Mouse (Mus musculus) liver, embryonic 13.5 days (tissue): Measurements from ENCODE around the gene Opn1mw. TPM values are rescaled to one million over a fixed set of nuclear protein-coding genes. Genes with fewer than 3 reads are reported as not detected.
"Not testable (repeated sequence)": the region's sequence is repeated elsewhere in the genome, so short reads cannot be mapped to it uniquely, and the experiment has no call there.

Experiments
- ATAC-seq: fragments of 200-750 bp; cut with Nextera tagmentation; 2 replicates; pipeline ENCODE4 v1.8.0; 2017; ENCODE audit warnings: low read depth, mild to moderate bottlenecking, moderate number of reproducible peaks, moderate library complexity
- DNase-seq: peaks from one replicate; pipeline ENCODE4 v3.0.0; 2022
- H3K27ac ChIP-seq: fragments of 300-500 bp; sonication (generic); 2 replicates; pipeline ENCODE4 v1.5.1; 2015; ENCODE audit warnings: moderate library complexity, mild to moderate bottlenecking, inconsistent platforms
- H3K27me3 ChIP-seq: fragments of 300-500 bp; sonication (generic); 2 replicates; pipeline ENCODE4 v1.6.1; 2015; ENCODE audit warnings: mild to moderate bottlenecking, inconsistent platforms
- H3K36me3 ChIP-seq: fragments of 300-500 bp; sonication (generic); 2 replicates; pipeline ENCODE4 v1.6.1; 2015; ENCODE audit warnings: mild to moderate bottlenecking, inconsistent platforms
- H3K4me1 ChIP-seq: fragments of 300-500 bp; sonication (generic); replicated peaks from 2 replicates; pipeline ENCODE4 v1.6.1; 2015; ENCODE audit warnings: inconsistent platforms
- H3K4me2 ChIP-seq: fragments of 300-500 bp; sonication (generic); 2 replicates; pipeline ENCODE4 v1.6.1; 2015; ENCODE audit warnings: inconsistent platforms, mild to moderate bottlenecking, moderate library complexity
- H3K4me3 ChIP-seq: fragments of 300-500 bp; sonication (generic); replicated peaks from 2 replicates; pipeline ENCODE4 v1.5.1; 2015; ENCODE audit warnings: mild to moderate bottlenecking, inconsistent platforms
- H3K9ac ChIP-seq: fragments of 300-500 bp; sonication (generic); 2 replicates; pipeline ENCODE4 v1.6.1; 2015; ENCODE audit warnings: mild to moderate bottlenecking, inconsistent platforms
- H3K9me3 ChIP-seq: fragments of 300-500 bp; sonication (generic); replicated peaks from 2 replicates; pipeline ENCODE4 v1.6.1; 2016; ENCODE audit warnings: inconsistent platforms
- WGBS: fragments of 180-500 bp; shearing (Covaris S2); methylation state at CpG from one replicate; pipeline ENCODE4 v1.1.7; 2015; ENCODE audit not compliant: insufficient replicate concordance; 5-methylcytosine and 5-hydroxymethylcytosine counted together
- polyA plus RNA-seq: library from polyadenylated mRNA; unstranded; fragments of >200 nt; fragmentation: Nextera tagmentation; extraction: Ambion mirVana; gene quantifications from 2 replicates; pipeline ENCODE4 v1.2.1, GENCODE M21; 2015

Gene Opn1mw
- polyA plus RNA-seq, 1 experiment from 2014 or later, result not detected

DNA sequence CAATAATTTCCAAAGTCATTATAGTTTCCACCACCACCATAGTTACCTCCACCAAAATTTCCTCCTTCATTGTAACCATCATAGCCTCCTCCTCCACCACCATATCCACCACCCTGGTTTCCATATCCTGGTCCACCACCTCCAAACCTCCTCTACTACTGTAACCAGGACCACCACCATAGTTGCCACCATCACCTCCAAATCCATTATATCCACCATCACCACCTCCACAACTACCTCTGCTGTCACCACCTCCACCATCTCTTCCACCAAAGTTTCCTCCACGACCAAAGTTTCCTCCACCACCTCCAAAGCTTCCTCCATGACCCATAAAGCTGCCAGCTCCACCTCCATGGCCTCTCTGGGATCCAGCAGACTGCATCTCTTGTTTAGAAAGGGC, 8.0 kb downstream of the Opn1mw start, which contains the start of gene Mecp2:
Gene Mecp2, minus strand, starts transcription at position 101 of the 400 bp plus-strand sequence.
- H3K36me3 ChIP-seq, result not testable (repeated sequence)

DNA sequence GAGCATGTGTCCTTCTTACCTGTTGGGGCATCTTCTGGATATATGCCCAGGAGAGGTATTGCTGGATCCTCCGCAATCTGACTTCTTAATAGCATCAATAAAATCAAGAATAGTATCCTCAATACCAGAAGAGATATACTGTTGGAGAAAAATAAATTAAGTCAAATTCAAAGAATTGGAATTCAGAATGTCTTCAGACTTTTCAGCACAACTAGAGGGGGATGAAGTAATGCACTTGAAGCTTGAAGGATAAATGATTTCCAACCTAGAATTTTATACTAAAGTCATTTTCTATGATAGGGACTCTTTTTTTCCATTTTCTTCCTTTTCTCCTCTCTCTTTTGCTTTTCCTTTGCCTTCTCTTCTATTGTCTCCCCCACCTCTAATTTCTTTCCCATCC, 40.5 kb downstream of the Opn1mw start, which contains the start of gene Tex28:
Gene Tex28, minus strand, starts transcription at position 101 of the 400 bp plus-strand sequence.
- ATAC-seq (no peak), DNase-seq (no peak)
- Histone ChIP-seq H3K27me3 (no peaks in the 10 kb centered on the region), H3K4me3 (no peak within 1 kb of the TSS), H3K4me1 (no peaks in the 10 kb centered on the region), H3K9ac (no peak within 1 kb of the TSS), H3K4me2 (no peak within 1 kb of the TSS), H3K36me3 (no peaks in the 10 kb centered on the region), H3K27ac (no peak within 1 kb of the TSS), H3K9me3 (no peaks in the 10 kb centered on the region)
- WGBS, result 67% methylated on average over 1 of the region's 1 CpGs

More for the DNA sequence above, 8.0 kb downstream of the Opn1mw start, which contains the start of gene Mecp2:
- WGBS, result 17% methylated on average over 1 of the region's 1 CpGs
- not testable (repeated sequence) for H3K4me2 ChIP-seq, H3K27ac ChIP-seq, H3K9ac ChIP-seq, H3K4me1 ChIP-seq, DNase-seq, H3K27me3 ChIP-seq, H3K4me3 ChIP-seq, ATAC-seq, H3K9me3 ChIP-seq

DNA sequence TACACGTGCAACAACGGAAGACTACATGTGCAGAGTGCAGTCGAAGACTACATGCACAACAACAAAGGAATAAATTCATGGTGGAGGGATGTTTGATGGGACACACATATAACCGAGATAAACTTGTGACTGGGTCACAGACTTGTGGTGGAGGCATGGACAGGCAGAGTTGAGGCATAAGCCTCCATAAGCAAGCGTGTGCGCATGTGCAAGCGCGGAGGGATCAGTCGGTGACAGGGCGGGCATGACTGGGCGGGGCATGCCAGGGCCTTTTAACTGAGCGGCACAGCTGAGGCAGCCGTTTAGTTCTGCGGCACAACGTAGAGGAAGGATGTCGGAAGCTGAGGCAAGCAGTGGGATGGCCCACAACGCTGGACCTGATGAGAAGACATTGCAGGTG, 49.7 kb downstream of the Opn1mw start, which contains the start of gene Tktl1:
Gene Tktl1, plus strand, starts transcription at position 301 of the 400 bp plus-strand sequence.
- no peak for DNase-seq
- H3K9ac ChIP-seq, result no peak within 1 kb of the TSS
- no peaks in the 10 kb centered on the region for H3K36me3 ChIP-seq
- H3K9me3 ChIP-seq, result no peaks in the 10 kb centered on the region
- ATAC-seq, result no peak
- 79% methylated on average over 17 of the region's 17 CpGs for WGBS
- no peak within 1 kb of the TSS for H3K4me3 ChIP-seq
- H3K27ac ChIP-seq, result no peak within 1 kb of the TSS
- no peaks in the 10 kb centered on the region for H3K27me3 ChIP-seq
- H3K4me1 ChIP-seq, result no peaks in the 10 kb centered on the region
- H3K4me2 ChIP-seq, result no peak within 1 kb of the TSS

Other genes with a start within 250 kb of the Opn1mw start
- gene Avpr2, start 235.4 kb upstream of the Opn1mw start, polyA plus RNA-seq, result 0.06 and 0.10 TPM in 2 replicates
- 0.16 and 0.19 TPM in 2 replicates for gene L1cam, start 231.4 kb upstream of the Opn1mw start, polyA plus RNA-seq
- 4.7 and 4.8 TPM in 2 replicates for gene Arhgap4, start 205.6 kb upstream of the Opn1mw start, polyA plus RNA-seq
- gene Naa10, start 205.5 kb upstream of the Opn1mw start, polyA plus RNA-seq, result 129 and 131 TPM in 2 replicates
- gene Renbp, start 196.6 kb upstream of the Opn1mw start, polyA plus RNA-seq, result 17.5 TPM in 2 replicates
- gene Hcfc1, start 161.1 kb upstream of the Opn1mw start, polyA plus RNA-seq, result 34.9 and 38.5 TPM in 2 replicates
- gene Irak1, start 103.5 kb upstream of the Opn1mw start, polyA plus RNA-seq, result 25.0 and 27.7 TPM in 2 replicates
- 6.2 and 6.8 TPM in 2 replicates for gene Mecp2, start 7.9 kb downstream of the Opn1mw start, polyA plus RNA-seq
- not detected in 2 replicates for gene Tex28, start 40.4 kb downstream of the Opn1mw start, polyA plus RNA-seq
- not detected in 2 replicates for gene Tktl1, start 49.8 kb downstream of the Opn1mw start, polyA plus RNA-seq
- 38.9 and 43.6 TPM in 2 replicates for gene Flna, start 122.4 kb downstream of the Opn1mw start, polyA plus RNA-seq
- gene Emd, start 127.2 kb downstream of the Opn1mw start, polyA plus RNA-seq, result 11.5 and 11.8 TPM in 2 replicates
- gene Rpl10, start 143.3 kb downstream of the Opn1mw start, polyA plus RNA-seq, result 609 and 656 TPM in 2 replicates
- gene Taz, start 154.4 kb downstream of the Opn1mw start, polyA plus RNA-seq, result 25.4 and 30.8 TPM in 2 replicates
- 21.0 and 22.1 TPM in 2 replicates for gene Dnase1l1, start 154.9 kb downstream of the Opn1mw start, polyA plus RNA-seq
- gene Atp6ap1, start 169.6 kb downstream of the Opn1mw start, polyA plus RNA-seq, result 69.8 and 72.1 TPM in 2 replicates
- 45.7 and 49.2 TPM in 2 replicates for gene Gdi1, start 177.5 kb downstream of the Opn1mw start, polyA plus RNA-seq
- 37.8 and 42.6 TPM in 2 replicates for gene Fam50a, start 185.6 kb downstream of the Opn1mw start, polyA plus RNA-seq
- gene Plxna3, start 201.6 kb downstream of the Opn1mw start, polyA plus RNA-seq, result 1.2 and 1.3 TPM in 2 replicates
- 62.2 and 71.7 TPM in 2 replicates for gene Lage3, start 226.2 kb downstream of the Opn1mw start, polyA plus RNA-seq
- gene Ubl4a, start 245.8 kb downstream of the Opn1mw start, polyA plus RNA-seq, result 39.8 and 47.2 TPM in 2 replicates
- 8.2 and 8.4 TPM in 2 replicates for gene Slc10a3, start 245.9 kb downstream of the Opn1mw start, polyA plus RNA-seq